Mouse (Mus musculus): ENCODE data around the gene A730009L09Rik.

The A730009L09Rik gene

GRCm38 (mm10) chr16:84559569-84560278, 44.8 kb downstream of the A730009L09Rik start:
- DNase-seq (ENCODE audit: low read depth, low spot score) = peak; percentile 74

GRCm38 (mm10) chr16:84560279-84560602, 45.3 kb downstream of the A730009L09Rik start:
- no peak for DNase-seq (ENCODE audit: low read depth, low spot score)

Measured in 3T3-L1 (cell line).